Mouse (Mus musculus) CD4-positive naive resting alpha-beta T cell, adult 76 days (primary cell): Measurements from ENCODE around the gene Rasef. TPM values are rescaled to one million over a fixed set of nuclear protein-coding genes. Genes with fewer than 3 reads are reported as not detected.

Source experiments
- total RNA-seq: library from RNA; stranded (reverse); gene quantifications from one replicate; pipeline ENCODE4 v1.2.4, GENCODE M21; 2023

The Rasef gene
- not detected for total RNA-seq

GRCm38 (mm10) chr4:73790260-73791185 lies at the start of gene Rasef:
TSS of gene Rasef (minus strand) at chr4:73790994.

GRCm38 (mm10) chr4:73683216-73683615 lies 107.6 kb downstream of the Rasef start, which contains the start of gene Gm428:
TSS of gene Gm428 (plus strand) at chr4:73683516.

GRCm38 (mm10) chr4:73668054-73668453 lies 122.7 kb downstream of the Rasef start, which contains the start of gene Gm11239:
TSS of gene Gm11239 (plus strand) at chr4:73668354.

Other genes starting within 250 kb of the Rasef start
- gene Gm11238, start 183.1 kb downstream of the Rasef start, total RNA-seq: not detected
- not detected for gene Gm11237, start 168.0 kb downstream of the Rasef start, total RNA-seq
- gene Gm11236, start 152.9 kb downstream of the Rasef start, total RNA-seq: not detected
- gene Gm11239, start 122.6 kb downstream of the Rasef start, total RNA-seq: not detected
- gene Gm428, start 107.5 kb downstream of the Rasef start, total RNA-seq: not detected
- not detected for gene Gm11758, start 85.3 kb upstream of the Rasef start, total RNA-seq
- gene Gm11757, start 100.1 kb upstream of the Rasef start, total RNA-seq: not detected
- gene Gm13871, start 115.0 kb upstream of the Rasef start, total RNA-seq: not detected
- gene Gm11756, start 129.8 kb upstream of the Rasef start, total RNA-seq: not detected
- gene 2310002L09Rik, start 159.9 kb upstream of the Rasef start, total RNA-seq: not detected
- gene Frmd3, start 222.4 kb upstream of the Rasef start, total RNA-seq: not detected